Mouse (Mus musculus) left cerebral cortex, postnatal 14 days (tissue): ENCODE results near the gene Mrm1. TPM values are rescaled to one million over a fixed set of nuclear protein-coding genes. Genes with fewer than 3 reads are reported as not detected.
"Not testable (repeated sequence)": the region's sequence is repeated elsewhere in the genome, so short reads cannot be mapped to it uniquely, and the experiment has no call there.

ENCODE experiments used
- DNase-seq, 2 experiments: peaks; one replicate each; pipeline ENCODE4 v3.0.0; 2021 to 2022; ENCODE audit warnings: low spot score in 2 of 2, mixed read lengths in 1 of 2
- intact Hi-C: fragments of 180-260 bp; cut with DNase I; formaldehyde crosslinking; loops from one replicate; pipeline ENCODE4 v1.15.1; 2025
- long read RNA-seq, 2 experiments: library from polyadenylated mRNA; stranded (forward); transcript quantifications; one replicate each; pipeline ENCODE4 v2.0.0; 2021
- total RNA-seq, 2 experiments: library from RNA; stranded (reverse); gene quantifications; 2 replicates each; pipeline ENCODE4 v1.2.3; 2021

Gene Mrm1
- 10 to 100 TPM; 17.0 to 17.2 TPM for total RNA-seq
- long read RNA-seq, experiment 1, transcript Mrm1-201 (5 exons, 2,477 nt): major isoform, 27 of 32 reads
- long read RNA-seq, experiment 1, partial matches to known transcripts: 2 of 32 reads
- long read RNA-seq, experiment 1, other reads (novel, unspliced or antisense): 3 of 32 reads
- long read RNA-seq, experiment 2, transcript Mrm1-201 (5 exons, 2,477 nt): major isoform, 20 of 33 reads
- long read RNA-seq, experiment 2, partial matches to known transcripts: 12 of 33 reads
- long read RNA-seq, experiment 2, other reads (novel, unspliced or antisense): 1 of 33 reads

DNA sequence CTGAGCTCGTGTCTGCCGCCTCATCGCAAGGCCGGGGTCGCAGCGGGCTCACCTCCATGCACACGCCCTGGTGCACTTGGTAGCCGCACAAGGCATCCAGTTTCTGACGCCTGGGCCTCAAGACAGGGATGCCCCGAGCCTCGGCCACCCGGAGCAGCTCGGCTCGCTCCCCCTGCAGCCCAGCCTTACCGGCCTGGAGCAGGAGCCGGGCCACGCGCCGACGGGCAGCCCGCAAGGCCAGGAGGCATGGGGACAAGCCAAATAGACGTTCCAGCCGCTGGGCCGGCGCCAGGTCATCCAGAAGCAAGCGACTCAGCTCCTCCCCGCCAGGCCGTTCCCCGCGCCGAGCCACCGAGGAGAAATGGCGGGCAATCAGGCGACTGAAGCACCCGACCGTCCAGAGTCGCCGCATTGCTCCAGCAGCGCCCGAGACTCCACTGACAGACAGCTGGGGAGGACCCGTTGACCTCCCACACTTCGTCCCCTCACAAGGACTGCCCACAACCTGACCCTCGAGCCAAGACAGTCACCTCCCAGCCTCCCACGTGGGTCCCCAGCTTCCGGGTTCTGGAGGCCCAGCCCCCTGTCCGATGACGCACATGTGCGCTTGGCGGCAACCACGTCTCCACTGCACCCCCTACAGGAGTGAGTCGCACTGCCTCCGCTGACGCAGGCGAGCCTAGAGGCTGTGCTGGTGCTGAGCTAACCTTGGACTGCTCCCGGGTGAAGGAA lies at the start of gene Mrm1:
Gene Mrm1 (minus strand): TSS at position 555 of the 732 bp plus-strand sequence.
- DNase-seq: peak; percentile 92 to 93
- intact Hi-C loops: no loop called here

- DNase-seq: no peak
- intact Hi-C loops: loop anchor here (5.0 kb wide), 1 partner anchor 37 kb away; no protein-coding TSS in a partner anchor
Observed at GRCm38 (mm10) chr11:84868786-84869259, 49.5 kb upstream of the Mrm1 start.

- intact Hi-C loops: loop anchor here (5.0 kb wide), 1 partner anchor 35 kb away; no protein-coding TSS in a partner anchor
- DNase-seq: no peak
Observed at GRCm38 (mm10) chr11:84867586-84867985, 48.3 kb upstream of the Mrm1 start.

- intact Hi-C loops: loop anchor here (5.0 kb wide), 1 partner anchor 33 kb away; no protein-coding TSS in a partner anchor
- no peak for DNase-seq
Observed at GRCm38 (mm10) chr11:84865268-84865667, 46.0 kb upstream of the Mrm1 start.

- intact Hi-C loops: no loop called here
- no peak for DNase-seq
Observed at GRCm38 (mm10) chr11:84855285-84855684, 36.0 kb upstream of the Mrm1 start.

DNA sequence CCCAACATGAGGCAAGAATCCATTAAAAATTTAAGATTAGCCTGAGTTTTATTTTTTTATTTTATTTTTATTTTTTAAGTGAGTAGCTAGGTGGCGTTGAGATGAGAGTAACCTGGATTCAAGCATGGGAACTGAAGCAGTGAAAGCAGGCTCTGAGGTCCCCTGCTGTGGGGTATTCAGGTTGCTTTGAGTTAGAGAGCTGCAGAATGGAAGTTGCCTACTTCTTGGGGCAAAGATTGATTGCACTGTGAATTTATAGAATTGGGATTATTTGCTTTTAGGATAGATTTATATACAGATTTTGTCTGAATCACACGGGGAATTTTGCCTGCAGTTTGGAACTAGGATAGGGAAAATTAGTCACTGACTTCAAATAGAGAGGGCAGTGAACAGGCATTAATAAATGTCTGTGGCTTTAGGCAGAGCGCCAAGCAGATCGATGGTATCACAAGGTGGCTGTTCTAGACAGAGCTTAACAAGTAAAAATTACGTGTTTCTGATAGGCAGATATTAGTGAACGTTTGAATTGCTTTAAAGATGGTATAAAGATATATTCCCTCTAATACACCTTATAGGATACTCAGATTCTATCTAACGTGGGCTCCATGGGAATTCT lies 28.3 kb upstream of the Mrm1 start:
- intact Hi-C loops: no loop called here
- no peak for DNase-seq

GRCm38 (mm10) chr11:84846741-84847474 lies 27.6 kb upstream of the Mrm1 start:
- DNase-seq: no peak
- intact Hi-C loops: no loop called here

DNA sequence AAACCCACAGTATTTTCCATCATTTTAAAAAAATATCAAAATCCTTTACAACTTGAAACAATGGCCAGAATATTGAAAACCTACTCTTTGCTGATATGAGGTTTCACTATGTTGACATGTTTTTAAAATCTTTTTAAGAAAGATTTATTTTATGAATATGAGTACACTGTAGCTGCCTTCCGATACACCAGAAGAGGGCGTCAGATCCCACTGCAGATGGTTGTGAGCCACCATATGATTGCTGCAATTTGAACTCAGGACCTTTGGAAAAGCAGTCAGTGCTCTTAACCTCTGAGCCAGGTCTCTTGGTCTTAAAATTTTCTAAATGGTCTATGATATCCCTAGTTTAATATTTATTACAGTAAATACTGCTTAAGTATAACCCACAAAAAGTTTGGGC lies 20.0 kb upstream of the Mrm1 start:
- no peak for DNase-seq
- intact Hi-C loops: no loop called here

- intact Hi-C loops, DNase-seq: not testable (repeated sequence)
Observed at GRCm38 (mm10) chr11:84829495-84829894, 10.2 kb upstream of the Mrm1 start.

GRCm38 (mm10) chr11:84828516-84829399 lies 9.4 kb upstream of the Mrm1 start, which contains the start of gene Dhrs11:
Gene Dhrs11, minus strand, starts transcription at chr11:84828994.
- intact Hi-C loops: no loop called here
- DNase-seq: peak; percentile 81 to 86

DNA sequence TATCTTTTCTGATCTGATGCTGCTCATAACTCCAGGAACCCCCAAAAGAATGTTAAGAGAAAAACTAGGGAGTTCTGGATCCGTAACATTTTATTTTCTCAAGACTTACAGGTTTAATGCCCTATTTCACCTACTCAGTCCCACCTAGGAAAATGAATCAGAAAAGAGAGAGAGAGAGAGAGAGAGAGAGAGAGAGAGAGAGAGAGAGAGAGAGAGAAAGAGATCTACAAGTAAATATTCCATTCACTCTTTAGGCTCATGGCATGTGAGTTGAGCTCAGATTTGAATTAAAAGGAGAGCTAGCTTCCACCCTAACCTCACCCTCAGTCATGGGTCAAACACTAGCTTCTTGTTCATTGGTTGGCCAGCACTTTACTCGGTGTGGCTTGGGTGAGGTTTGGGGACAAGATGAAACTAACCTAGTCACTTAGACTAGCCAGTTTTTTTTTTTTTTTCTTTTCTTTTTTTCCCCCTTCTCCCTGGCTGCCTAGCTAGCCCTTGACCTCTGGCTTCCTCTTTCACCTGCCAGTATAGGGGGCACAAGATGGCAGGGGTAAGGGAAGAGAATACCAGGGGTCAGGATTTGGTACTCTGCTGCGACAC lies 8.7 kb upstream of the Mrm1 start:
- intact Hi-C loops: no loop called here
- DNase-seq: no peak

- no peak for DNase-seq
- intact Hi-C loops: no loop called here
Observed at GRCm38 (mm10) chr11:84827492-84827891, 8.2 kb upstream of the Mrm1 start.

DNA sequence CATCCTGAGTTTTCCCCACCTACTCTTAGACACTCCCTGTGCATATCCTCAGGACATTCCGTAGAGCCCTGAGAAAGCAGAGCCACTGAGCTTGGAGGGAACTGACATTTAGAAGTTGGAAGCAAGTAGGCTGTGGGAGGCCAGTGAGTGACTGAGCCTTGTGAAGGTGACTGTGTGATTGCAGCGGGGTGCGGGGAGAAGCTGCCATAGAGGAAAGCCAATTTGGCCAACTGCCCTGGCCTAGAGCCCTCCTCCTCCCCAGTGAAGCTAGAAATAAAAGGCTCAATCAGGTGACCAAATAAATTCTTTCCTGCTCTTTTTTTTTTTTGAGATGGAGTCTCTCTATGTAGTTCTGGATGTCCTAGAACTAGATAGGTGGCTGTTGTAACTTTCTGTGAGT lies 6.9 kb upstream of the Mrm1 start:
- intact Hi-C loops: no loop called here
- peak; percentile 43 to 51 for DNase-seq

- intact Hi-C loops: no loop called here
Observed at GRCm38 (mm10) chr11:84825261-84825807, 6.0 kb upstream of the Mrm1 start.

GRCm38 (mm10) chr11:84823484-84823897 lies 4.2 kb upstream of the Mrm1 start:
- DNase-seq: no peak
- intact Hi-C loops: no loop called here

More at GRCm38 (mm10) chr11:84825261-84825807, 6.0 kb upstream of the Mrm1 start:
- no peak for DNase-seq

GRCm38 (mm10) chr11:84822487-84822886 lies 3.2 kb upstream of the Mrm1 start:
- intact Hi-C loops: no loop called here
- no peak for DNase-seq

DNA sequence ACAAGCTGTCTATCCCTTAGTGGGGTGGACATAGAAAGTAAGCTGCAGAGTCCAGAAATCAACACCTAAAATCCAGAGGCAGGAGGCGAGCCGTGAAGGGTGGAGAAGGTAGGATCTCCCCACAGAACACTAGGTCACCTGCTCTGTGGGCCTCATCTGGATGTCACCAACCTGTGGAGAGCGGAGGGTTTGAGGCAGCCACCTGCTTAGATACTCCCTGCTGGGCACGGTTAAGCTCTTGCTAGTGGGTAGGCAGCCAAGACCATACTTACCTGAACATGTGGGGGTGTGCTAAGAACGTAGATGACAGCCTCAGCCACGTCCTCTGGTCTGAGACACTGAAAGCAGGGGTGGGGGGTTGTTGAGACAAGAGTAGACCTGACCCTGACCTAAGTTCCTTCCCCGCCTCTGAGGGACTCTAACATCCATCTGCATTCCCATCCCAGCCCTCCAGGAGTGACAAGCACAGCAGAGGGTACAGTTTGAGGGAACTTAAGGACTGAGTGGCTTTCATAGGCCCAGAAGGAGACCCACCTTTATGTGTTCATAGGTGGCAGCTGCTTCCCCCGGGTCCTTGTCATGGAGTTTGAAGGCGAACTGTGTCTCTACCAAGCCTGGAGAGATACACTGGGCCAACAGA lies 1.9 kb upstream of the Mrm1 start:
- intact Hi-C loops: no loop called here
- no peak for DNase-seq
